Mouse (Mus musculus): ENCODE data around the gene Aggf1. TPM values are rescaled to one million over a fixed set of nuclear protein-coding genes. Genes with fewer than 3 reads are reported as not detected.

Gene Aggf1
- polyA plus RNA-seq, 1 experiment from 2014 or later = 31.9 TPM

GRCm38 (mm10) chr13:95345869-95346268, 29.3 kb downstream of the Aggf1 start:
- Histone ChIP-seq H3K9me3 (ENCODE audit: control insufficient read depth, low read length) (no peaks in the 10 kb centered on the region), H3K27me3 (ENCODE audit: control insufficient read depth, insufficient read depth, low read length) (no peaks in the 10 kb centered on the region), H3K9ac (replicated peaks; ENCODE audit: low read depth, low read length) (no peak overlapping the region), H3K36me3 (ENCODE audit: control insufficient read depth, insufficient read depth, low read length) (0 out of 2 replicates have a peak, but pooled peaks cover 7% of the 10 kb centered on the region), H3K4me3 (ENCODE audit: low read depth, low read length) (no peak overlapping the region), H3K4me2 (ENCODE audit: low read depth, low read length) (no peak overlapping the region), H3K27ac (ENCODE audit: low read depth, low read length) (no peak overlapping the region), H3K4me1 (ENCODE audit: control insufficient read depth, insufficient read depth, low read length) (no peaks in the 10 kb centered on the region)
- WGBS = 71% methylated on average over 6 of the region's 6 CpGs
- no peak for ATAC-seq (ENCODE audit: low read depth)

- ATAC-seq (ENCODE audit: low read depth) = no peak
- H3K27ac ChIP-seq (ENCODE audit: low read depth, low read length) = no peak overlapping the region
- H3K27me3 ChIP-seq (ENCODE audit: control insufficient read depth, insufficient read depth, low read length) = no peaks in the 10 kb centered on the region
- no peak overlapping the region for H3K4me3 ChIP-seq (ENCODE audit: low read depth, low read length)
- H3K9ac ChIP-seq (replicated peaks; ENCODE audit: low read depth, low read length) = no peak overlapping the region
- H3K36me3 ChIP-seq (ENCODE audit: control insufficient read depth, insufficient read depth, low read length) = peaks cover 3% of the 10 kb centered on the region; the same call in 1 of the 2 replicates
- H3K4me2 ChIP-seq (ENCODE audit: low read depth, low read length) = no peak overlapping the region
- WGBS = 90% methylated on average over 8 of the region's 8 CpGs
- no peaks in the 10 kb centered on the region for H3K4me1 ChIP-seq (ENCODE audit: control insufficient read depth, insufficient read depth, low read length)
- no peaks in the 10 kb centered on the region for H3K9me3 ChIP-seq (ENCODE audit: control insufficient read depth, low read length)
Measured at GRCm38 (mm10) chr13:95343470-95343869, 31.7 kb downstream of the Aggf1 start.

- Histone ChIP-seq H3K9me3 (ENCODE audit: control insufficient read depth, low read length) (no peaks in the 10 kb centered on the region), H3K27me3 (ENCODE audit: control insufficient read depth, insufficient read depth, low read length) (no peaks in the 10 kb centered on the region), H3K9ac (replicated peaks; ENCODE audit: low read depth, low read length) (no peak overlapping the region), H3K36me3 (ENCODE audit: control insufficient read depth, insufficient read depth, low read length) (peaks cover 12% of the 10 kb centered on the region), H3K4me1 (ENCODE audit: control insufficient read depth, insufficient read depth, low read length) (no peaks in the 10 kb centered on the region), H3K27ac (ENCODE audit: low read depth, low read length) (no peak overlapping the region), H3K4me3 (ENCODE audit: low read depth, low read length) (peak overlapping the region; percentile 12; the same call in 1 of the 2 replicates), H3K4me2 (ENCODE audit: low read depth, low read length) (peak overlapping the region; percentile 14; the same call in 1 of the 2 replicates)
- 61% methylated on average over 40 of the region's 40 CpGs for WGBS
- peak; percentile 67; the same call in 1 of the 2 replicates for ATAC-seq (ENCODE audit: low read depth)
Measured at GRCm38 (mm10) chr13:95336122-95336677, 39.0 kb downstream of the Aggf1 start.

- H3K4me3 ChIP-seq (ENCODE audit: low read depth, low read length) = no peak overlapping the region
- H3K4me1 ChIP-seq (ENCODE audit: control insufficient read depth, insufficient read depth, low read length) = peaks cover 19% of the 10 kb centered on the region
- peaks cover 6% of the 10 kb centered on the region for H3K36me3 ChIP-seq (ENCODE audit: control insufficient read depth, insufficient read depth, low read length)
- H3K9me3 ChIP-seq (ENCODE audit: control insufficient read depth, low read length) = no peaks in the 10 kb centered on the region
- no peaks in the 10 kb centered on the region for H3K27me3 ChIP-seq (ENCODE audit: control insufficient read depth, insufficient read depth, low read length)
- ATAC-seq (ENCODE audit: low read depth) = no peak
- no peak overlapping the region for H3K9ac ChIP-seq (replicated peaks; ENCODE audit: low read depth, low read length)
- no peak overlapping the region for H3K27ac ChIP-seq (ENCODE audit: low read depth, low read length)
- 74% methylated on average over 11 of the region's 11 CpGs for WGBS
- H3K4me2 ChIP-seq (ENCODE audit: low read depth, low read length) = no peak overlapping the region
Measured at GRCm38 (mm10) chr13:95332086-95332899, 42.9 kb downstream of the Aggf1 start.

- no peak overlapping the region for H3K4me2 ChIP-seq (ENCODE audit: low read depth, low read length)
- no peaks in the 10 kb centered on the region for H3K36me3 ChIP-seq (ENCODE audit: control insufficient read depth, insufficient read depth, low read length)
- no peaks in the 10 kb centered on the region for H3K27me3 ChIP-seq (ENCODE audit: control insufficient read depth, insufficient read depth, low read length)
- no peaks in the 10 kb centered on the region for H3K9me3 ChIP-seq (ENCODE audit: control insufficient read depth, low read length)
- WGBS = 57% methylated on average over 11 of the region's 11 CpGs
- H3K27ac ChIP-seq (ENCODE audit: low read depth, low read length) = no peak overlapping the region
- ATAC-seq (ENCODE audit: low read depth) = no peak
- H3K9ac ChIP-seq (replicated peaks; ENCODE audit: low read depth, low read length) = no peak overlapping the region
- H3K4me3 ChIP-seq (ENCODE audit: low read depth, low read length) = no peak overlapping the region
- peaks cover 26% of the 10 kb centered on the region for H3K4me1 ChIP-seq (ENCODE audit: control insufficient read depth, insufficient read depth, low read length)
Measured at GRCm38 (mm10) chr13:95330507-95330906, 44.6 kb downstream of the Aggf1 start.

- 77% methylated on average over 11 of the region's 11 CpGs for WGBS
Measured at GRCm38 (mm10) chr13:95328767-95329166, 46.4 kb downstream of the Aggf1 start.

GRCm38 (mm10) chr13:95327345-95327741, 47.8 kb downstream of the Aggf1 start:
- WGBS = 4% methylated on average over 5 of the region's 5 CpGs
- ATAC-seq (ENCODE audit: low read depth) = peak; percentile 25; the same call in 1 of the 2 replicates
- peak overlapping the region; percentile 74 for H3K27ac ChIP-seq (ENCODE audit: low read depth, low read length)

More at GRCm38 (mm10) chr13:95328767-95329166, 46.4 kb downstream of the Aggf1 start:
- no peak overlapping the region for H3K27ac ChIP-seq (ENCODE audit: low read depth, low read length)
- H3K9ac ChIP-seq (replicated peaks; ENCODE audit: low read depth, low read length) = no peak overlapping the region
- no peak for ATAC-seq (ENCODE audit: low read depth)
- H3K4me1 ChIP-seq (ENCODE audit: control insufficient read depth, insufficient read depth, low read length) = peaks cover 26% of the 10 kb centered on the region
- H3K36me3 ChIP-seq (ENCODE audit: control insufficient read depth, insufficient read depth, low read length) = no peaks in the 10 kb centered on the region
- no peaks in the 10 kb centered on the region for H3K9me3 ChIP-seq (ENCODE audit: control insufficient read depth, low read length)
- H3K4me3 ChIP-seq (ENCODE audit: low read depth, low read length) = no peak overlapping the region
- no peaks in the 10 kb centered on the region for H3K27me3 ChIP-seq (ENCODE audit: control insufficient read depth, insufficient read depth, low read length)
- no peak overlapping the region for H3K4me2 ChIP-seq (ENCODE audit: low read depth, low read length)

GRCm38 (mm10) chr13:95326611-95327344, 48.4 kb downstream of the Aggf1 start:
- Histone ChIP-seq H3K4me1 (ENCODE audit: control insufficient read depth, insufficient read depth, low read length) (peaks cover 26% of the 10 kb centered on the region), H3K4me3 (ENCODE audit: low read depth, low read length) (peak overlapping the region; percentile 86), H3K27me3 (ENCODE audit: control insufficient read depth, insufficient read depth, low read length) (no peaks in the 10 kb centered on the region), H3K36me3 (ENCODE audit: control insufficient read depth, insufficient read depth, low read length) (no peaks in the 10 kb centered on the region), H3K9ac (replicated peaks; ENCODE audit: low read depth, low read length) (peak overlapping the region; percentile 58), H3K4me2 (ENCODE audit: low read depth, low read length) (peak overlapping the region; percentile 87), H3K9me3 (ENCODE audit: control insufficient read depth, low read length) (no peaks in the 10 kb centered on the region), H3K27ac (ENCODE audit: low read depth, low read length) (peak overlapping the region; percentile 74)
- WGBS = 6% methylated on average over 21 of the region's 21 CpGs
- no peak for ATAC-seq (ENCODE audit: low read depth)

More at GRCm38 (mm10) chr13:95327345-95327741, 47.8 kb downstream of the Aggf1 start:
- no peaks in the 10 kb centered on the region for H3K9me3 ChIP-seq (ENCODE audit: control insufficient read depth, low read length)
- H3K4me1 ChIP-seq (ENCODE audit: control insufficient read depth, insufficient read depth, low read length) = peaks cover 26% of the 10 kb centered on the region
- peak overlapping the region; percentile 58 for H3K9ac ChIP-seq (replicated peaks; ENCODE audit: low read depth, low read length)
- no peaks in the 10 kb centered on the region for H3K27me3 ChIP-seq (ENCODE audit: control insufficient read depth, insufficient read depth, low read length)
- H3K36me3 ChIP-seq (ENCODE audit: control insufficient read depth, insufficient read depth, low read length) = no peaks in the 10 kb centered on the region
- H3K4me3 ChIP-seq (ENCODE audit: low read depth, low read length) = peak overlapping the region; percentile 86
- H3K4me2 ChIP-seq (ENCODE audit: low read depth, low read length) = peak overlapping the region; percentile 87
